Mouse (Mus musculus) mammary gland, adult 2 months (tissue): ENCODE results near the gene Il4i1. TPM values are rescaled to one million over a fixed set of nuclear protein-coding genes. Genes with fewer than 3 reads are reported as not detected.

Source experiments
- polyA plus RNA-seq: library from polyadenylated mRNA; depleted of rRNA; stranded (reverse); fragments of >200 nt; gene quantifications from 2 replicates; pipeline ENCODE4 v1.2.3, GENCODE M21; 2012; ENCODE audit warnings: low replicate concordance; rRNA removed

Il4i1 gene
- 51.1 and 162 TPM in 2 replicates for polyA plus RNA-seq

GRCm38 (mm10) chr7:44815721-44816469, at the start of gene Il4i1, which contains the start of gene Nup62:
Gene Il4i1 (plus strand): TSS chr7:44816387.
Gene Nup62 (plus strand): TSS chr7:44816088.

GRCm38 (mm10) chr7:44816470-44817021, 359 bp downstream of the Il4i1 start, which contains the start of gene Atf5:
Gene Atf5 (minus strand): TSS chr7:44816658.

GRCm38 (mm10) chr7:44848561-44849415, 32.6 kb downstream of the Il4i1 start, which contains the start of the genes Akt1s1 and Tbc1d17:
Gene Akt1s1 (plus strand): TSS chr7:44848991.
Gene Tbc1d17 (minus strand): TSS chr7:44849079.

GRCm38 (mm10) chr7:44857042-44857552, 40.9 kb downstream of the Il4i1 start, which contains the start of gene Pnkp:
Gene Pnkp (plus strand): TSS chr7:44857139.

GRCm38 (mm10) chr7:44869697-44870528, 53.7 kb downstream of the Il4i1 start, which contains the start of gene Ptov1:
Gene Ptov1 (minus strand): TSS chr7:44869788.

Other genes with a start within 250 kb of the Il4i1 start
- gene Napsa, start 244.0 kb upstream of the Il4i1 start, polyA plus RNA-seq = 46.1 and 70.1 TPM in 2 replicates
- gene Kcnc3, start 225.7 kb upstream of the Il4i1 start, polyA plus RNA-seq = 1.5 and 1.9 TPM in 2 replicates
- 8.5 and 15.5 TPM in 2 replicates for gene Myh14, start 145.5 kb upstream of the Il4i1 start, polyA plus RNA-seq
- gene Izumo2, start 107.6 kb upstream of the Il4i1 start, polyA plus RNA-seq = not detected in 2 replicates
- gene Vrk3, start 68.0 kb upstream of the Il4i1 start, polyA plus RNA-seq = 43.8 and 48.7 TPM in 2 replicates
- 0.11 and 0.13 TPM in 2 replicates for gene Zfp473, start 65.3 kb upstream of the Il4i1 start, polyA plus RNA-seq
- 64.4 and 76.1 TPM in 2 replicates for gene Nup62, start 299 bp upstream of the Il4i1 start, polyA plus RNA-seq
- 250 and 576 TPM in 2 replicates for gene Atf5, start 271 bp downstream of the Il4i1 start, polyA plus RNA-seq
- 67.1 and 282 TPM in 2 replicates for gene Akt1s1, start 32.6 kb downstream of the Il4i1 start, polyA plus RNA-seq
- gene Tbc1d17, start 32.7 kb downstream of the Il4i1 start, polyA plus RNA-seq = 115 and 138 TPM in 2 replicates
- 39.0 and 104 TPM in 2 replicates for gene Pnkp, start 40.8 kb downstream of the Il4i1 start, polyA plus RNA-seq
- 230 and 261 TPM in 2 replicates for gene Ptov1, start 53.4 kb downstream of the Il4i1 start, polyA plus RNA-seq
- gene Med25, start 76.3 kb downstream of the Il4i1 start, polyA plus RNA-seq = 108 and 237 TPM in 2 replicates
- gene Fuz, start 79.7 kb downstream of the Il4i1 start, polyA plus RNA-seq = 65.1 and 103 TPM in 2 replicates
- 87.8 and 112 TPM in 2 replicates for gene Ap2a1, start 113.1 kb downstream of the Il4i1 start, polyA plus RNA-seq
- gene Tsks, start 126.8 kb downstream of the Il4i1 start, polyA plus RNA-seq = 0.19 and 0.26 TPM in 2 replicates
- 34.3 and 34.4 TPM in 2 replicates for gene Cpt1c, start 158.5 kb downstream of the Il4i1 start, polyA plus RNA-seq
- gene Prmt1, start 170.2 kb downstream of the Il4i1 start, polyA plus RNA-seq = 97.1 and 118 TPM in 2 replicates
- gene Irf3, start 181.3 kb downstream of the Il4i1 start, polyA plus RNA-seq = 120 and 136 TPM in 2 replicates
- gene Bcl2l12, start 182.3 kb downstream of the Il4i1 start, polyA plus RNA-seq = 38.7 and 59.9 TPM in 2 replicates
- gene Scaf1, start 200.0 kb downstream of the Il4i1 start, polyA plus RNA-seq = 58.3 and 111 TPM in 2 replicates
- gene Rras, start 201.6 kb downstream of the Il4i1 start, polyA plus RNA-seq = 201 and 278 TPM in 2 replicates
- 7.2 and 19.0 TPM in 2 replicates for gene Prr12, start 236.5 kb downstream of the Il4i1 start, polyA plus RNA-seq
- 75.7 and 106 TPM in 2 replicates for gene Nosip, start 246.0 kb downstream of the Il4i1 start, polyA plus RNA-seq
- gene Prrg2, start 246.3 kb downstream of the Il4i1 start, polyA plus RNA-seq = 74.1 and 134 TPM in 2 replicates